Mouse (Mus musculus) T-helper 17 cell (primary cell): ENCODE measurements around the gene Klf11.

Experiments used
- in situ Hi-C, 2 experiments: fragments of 300-600 bp; cut with MboI, MseI; formaldehyde crosslinking; loops; 1 replicate in 1 of 2; 2 replicates in 1 of 2; pipeline ENCODE4 v1.15.1; 2025; ENCODE audit warnings: high pct_unique_total_duplicates in 2 of 2

Gene Klf11

GRCm38 (mm10) chr12:24699578-24699977 is 48.5 kb downstream of the Klf11 start:
- in situ Hi-C loops = loop anchor here (5.0 kb wide), 3 partner anchors 92 to 242 kb away; no protein-coding TSS in a partner anchor

- in situ Hi-C loops = loop anchor here in 1 of 2 experiments (5.0 kb wide), 1 partner anchor 49 kb away; the partner anchor contains the start of gene Klf11
These were observed 50.5 kb downstream of the Klf11 start for GRCm38 (mm10) chr12:24701621-24702020.

GRCm38 (mm10) chr12:24703013-24703412 is 51.9 kb downstream of the Klf11 start:
- in situ Hi-C loops = loop anchor here in 1 of 2 experiments (5.0 kb wide), 1 partner anchor 51 kb away; the partner anchor contains the start of gene Klf11

GRCm38 (mm10) chr12:24705502-24706263 is 54.6 kb downstream of the Klf11 start:
- in situ Hi-C loops = no loop called here

GRCm38 (mm10) chr12:24706764-24707479 is 55.8 kb downstream of the Klf11 start:
- in situ Hi-C loops = no loop called here

- in situ Hi-C loops = no loop called here
These were observed 56.4 kb downstream of the Klf11 start for GRCm38 (mm10) chr12:24707480-24707802.

GRCm38 (mm10) chr12:24707954-24708823 is 57.1 kb downstream of the Klf11 start, which contains the start of gene Rrm2:
TSS of gene Rrm2 (plus strand) at chr12:24708241.
- in situ Hi-C loops = no loop called here

- in situ Hi-C loops = no loop called here
These were observed 57.7 kb downstream of the Klf11 start for GRCm38 (mm10) chr12:24708824-24709218.

- in situ Hi-C loops = no loop called here
These were observed 58.3 kb downstream of the Klf11 start for GRCm38 (mm10) chr12:24709409-24709808.

- in situ Hi-C loops = loop anchor here (10.0 kb wide), 2 partner anchors 485 to 615 kb away; no protein-coding TSS in a partner anchor
These were observed 58.9 kb downstream of the Klf11 start for GRCm38 (mm10) chr12:24709831-24710508.

- in situ Hi-C loops = loop anchor here (10.0 kb wide), 2 partner anchors 484 to 614 kb away; no protein-coding TSS in a partner anchor
These were observed 59.6 kb downstream of the Klf11 start for GRCm38 (mm10) chr12:24710672-24711071.
